Mouse (Mus musculus) stomach, embryonic 16.5 days (tissue): ENCODE results near the gene Fxyd7. TPM values are rescaled to one million over a fixed set of nuclear protein-coding genes. Genes with fewer than 3 reads are reported as not detected.

ENCODE experiments used
- ATAC-seq: fragments of 200-750 bp; cut with Nextera tagmentation; 2 replicates; pipeline ENCODE4 v1.8.0; 2017; ENCODE audit warnings: moderate number of reproducible peaks, moderate TSS enrichment; ENCODE audit not compliant: insufficient read depth, low FRiP score
- H3K27ac ChIP-seq: fragments of 300-500 bp; sonication (generic); 2 replicates; pipeline ENCODE4 v1.5.1; 2014; ENCODE audit warnings: low read length
- H3K27me3 ChIP-seq: fragments of 300-500 bp; sonication (generic); 2 replicates; pipeline ENCODE4 v1.6.1; 2014; ENCODE audit warnings: low read length, control low read depth, mixed read lengths; ENCODE audit not compliant: control insufficient read depth, insufficient read depth
- H3K36me3 ChIP-seq: fragments of 300-500 bp; sonication (generic); 2 replicates; pipeline ENCODE4 v1.6.1; 2014; ENCODE audit warnings: low read length; ENCODE audit not compliant: control insufficient read depth, insufficient read depth
- H3K4me1 ChIP-seq: fragments of 300-500 bp; sonication (generic); 2 replicates; pipeline ENCODE4 v1.6.1; 2014; ENCODE audit warnings: low read length, control low read depth, mixed read lengths; ENCODE audit not compliant: control insufficient read depth, insufficient read depth
- H3K4me2 ChIP-seq: fragments of 300-500 bp; sonication (generic); 2 replicates; pipeline ENCODE4 v1.6.1; 2014; ENCODE audit warnings: low read depth, low read length, mixed read lengths
- H3K4me3 ChIP-seq: fragments of 300-500 bp; sonication (generic); replicated peaks from 2 replicates; pipeline ENCODE4 v1.5.1; 2014; ENCODE audit warnings: mild to moderate bottlenecking, low read length
- H3K9ac ChIP-seq: fragments of 300-500 bp; sonication (generic); 2 replicates; pipeline ENCODE4 v1.6.1; 2014; ENCODE audit warnings: low read length
- H3K9me3 ChIP-seq: fragments of 300-500 bp; sonication (generic); replicated peaks from 2 replicates; pipeline ENCODE4 v1.6.1; 2016; ENCODE audit warnings: low read length, control low read depth; ENCODE audit not compliant: control insufficient read depth
- WGBS: fragments of 180-500 bp; shearing (Covaris S2); extraction: QIAGEN DNeasy Blood & Tissue Kit; methylation state at CpG from one replicate; pipeline ENCODE4 v1.1.7; 2014; 5-methylcytosine and 5-hydroxymethylcytosine counted together
- polyA plus RNA-seq: library from polyadenylated mRNA; unstranded; fragments of >200 nt; fragmentation: Nextera tagmentation; extraction: Ambion mirVana; gene quantifications from 2 replicates; pipeline ENCODE4 v1.2.1, GENCODE M21; 2015

Fxyd7 gene
- polyA plus RNA-seq, 1 experiment from 2014 or later, result 25.8 TPM

DNA sequence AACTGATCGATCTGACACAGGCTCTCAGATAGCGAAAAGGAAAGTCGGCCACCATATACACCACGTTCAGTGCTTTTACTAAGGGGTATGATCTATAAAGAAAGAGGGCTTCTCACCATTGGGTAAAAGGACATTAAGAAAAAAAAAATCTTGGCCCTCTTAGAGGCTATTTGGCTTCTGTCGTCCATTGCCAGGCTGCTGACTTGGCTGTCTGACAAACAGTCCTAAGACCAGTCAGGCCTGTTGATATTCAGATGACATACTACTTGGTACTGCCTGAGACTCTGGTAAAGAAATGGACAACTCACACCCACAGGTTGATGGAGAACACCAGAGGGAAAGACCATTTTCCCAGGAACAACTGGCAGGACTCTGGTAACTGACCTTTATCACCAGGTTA lies 38.3 kb downstream of the Fxyd7 start:
- Histone ChIP-seq H3K27me3 (no peaks in the 10 kb centered on the region), H3K9me3 (no peaks in the 10 kb centered on the region), H3K4me2 (no peak overlapping the region), H3K36me3 (no peaks in the 10 kb centered on the region), H3K9ac (no peak overlapping the region), H3K4me1 (0 out of 2 replicates have a peak, but pooled peaks cover 5% of the 10 kb centered on the region), H3K27ac (no peak overlapping the region), H3K4me3 (no peak overlapping the region)
- 71% methylated on average over 5 of the region's 5 CpGs for WGBS
- no peak for ATAC-seq

DNA sequence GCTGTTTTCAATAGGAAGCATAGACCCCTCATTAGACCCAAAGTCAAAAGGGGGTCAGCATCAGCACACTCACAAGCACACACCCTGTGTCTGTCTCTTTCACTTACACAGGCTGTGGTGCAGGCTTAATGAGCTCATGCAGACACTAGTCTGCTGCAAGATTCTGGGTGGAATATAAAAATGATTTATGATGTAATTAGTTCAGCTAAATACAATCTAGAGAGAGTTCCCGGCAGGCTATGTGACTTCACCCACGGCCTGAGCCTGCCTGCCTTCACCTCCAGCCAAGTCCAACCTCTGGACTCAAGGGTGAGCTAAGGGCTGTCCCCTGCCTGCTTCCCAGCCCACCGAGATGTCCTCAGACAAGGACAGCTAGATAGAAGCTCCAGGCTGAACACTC lies 42.4 kb downstream of the Fxyd7 start:
- Histone ChIP-seq H3K27ac (no peak overlapping the region), H3K9me3 (no peaks in the 10 kb centered on the region), H3K9ac (no peak overlapping the region), H3K4me3 (no peak overlapping the region), H3K27me3 (no peaks in the 10 kb centered on the region), H3K4me2 (no peak overlapping the region), H3K36me3 (no peaks in the 10 kb centered on the region), H3K4me1 (no peaks in the 10 kb centered on the region)
- WGBS, result 28% methylated on average over 3 of the region's 3 CpGs
- peak; percentile 34; the same call in 1 of the 2 replicates for ATAC-seq

DNA sequence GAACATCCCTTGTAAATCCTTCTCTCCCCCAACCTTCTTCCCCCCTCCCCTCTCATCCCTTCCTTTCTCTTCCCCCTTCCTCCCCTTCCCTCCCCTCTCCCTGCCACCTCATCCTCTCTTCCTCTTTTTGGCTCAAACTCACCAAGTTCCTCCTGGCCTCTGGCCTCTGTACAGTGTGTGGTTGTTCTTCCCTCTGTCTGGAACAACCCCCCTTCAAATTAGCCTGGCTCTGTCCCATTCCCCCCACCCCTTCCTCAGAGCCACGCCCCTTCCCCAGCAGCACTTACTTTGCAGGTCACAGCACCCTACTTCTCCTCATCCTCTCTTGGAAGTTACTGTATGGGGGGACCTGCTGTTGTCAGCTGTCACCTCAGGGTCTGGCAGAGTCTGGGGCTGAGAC lies 43.1 kb downstream of the Fxyd7 start:
- no peaks in the 10 kb centered on the region for H3K27me3 ChIP-seq
- 48% methylated on average over 1 of the region's 1 CpGs for WGBS
- H3K4me3 ChIP-seq, result no peak overlapping the region
- ATAC-seq, result peak; percentile 44; the same call in 1 of the 2 replicates
- H3K9me3 ChIP-seq, result no peaks in the 10 kb centered on the region
- H3K9ac ChIP-seq, result no peak overlapping the region
- no peaks in the 10 kb centered on the region for H3K4me1 ChIP-seq
- no peak overlapping the region for H3K27ac ChIP-seq
- H3K36me3 ChIP-seq, result no peaks in the 10 kb centered on the region
- no peak overlapping the region for H3K4me2 ChIP-seq

DNA sequence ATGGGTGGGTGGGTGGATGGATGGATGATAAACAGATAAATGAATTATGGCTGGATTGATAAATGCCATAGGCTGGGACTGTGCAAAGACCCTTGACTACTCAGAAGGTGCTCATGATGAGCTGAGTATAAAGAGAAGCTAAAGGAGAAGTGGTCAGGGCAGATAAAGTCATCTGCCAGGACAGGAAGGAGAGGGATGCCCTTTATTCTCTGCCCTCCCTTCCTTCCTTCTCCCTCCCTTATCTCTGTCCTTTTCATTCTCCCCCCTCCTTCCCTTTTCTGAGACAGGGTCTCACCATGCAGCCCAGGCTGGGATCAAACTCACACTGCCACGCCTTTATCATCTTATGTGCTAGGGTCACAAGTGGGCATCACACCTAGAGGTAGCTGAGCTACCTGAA lies 43.5 kb downstream of the Fxyd7 start:
- H3K9ac ChIP-seq, result no peak overlapping the region
- no peaks in the 10 kb centered on the region for H3K36me3 ChIP-seq
- WGBS, result 76% methylated on average over 1 of the region's 1 CpGs
- H3K4me3 ChIP-seq, result no peak overlapping the region
- H3K27ac ChIP-seq, result no peak overlapping the region
- H3K27me3 ChIP-seq, result no peaks in the 10 kb centered on the region
- H3K9me3 ChIP-seq, result no peaks in the 10 kb centered on the region
- ATAC-seq, result no peak
- no peak overlapping the region for H3K4me2 ChIP-seq
- H3K4me1 ChIP-seq, result no peaks in the 10 kb centered on the region

DNA sequence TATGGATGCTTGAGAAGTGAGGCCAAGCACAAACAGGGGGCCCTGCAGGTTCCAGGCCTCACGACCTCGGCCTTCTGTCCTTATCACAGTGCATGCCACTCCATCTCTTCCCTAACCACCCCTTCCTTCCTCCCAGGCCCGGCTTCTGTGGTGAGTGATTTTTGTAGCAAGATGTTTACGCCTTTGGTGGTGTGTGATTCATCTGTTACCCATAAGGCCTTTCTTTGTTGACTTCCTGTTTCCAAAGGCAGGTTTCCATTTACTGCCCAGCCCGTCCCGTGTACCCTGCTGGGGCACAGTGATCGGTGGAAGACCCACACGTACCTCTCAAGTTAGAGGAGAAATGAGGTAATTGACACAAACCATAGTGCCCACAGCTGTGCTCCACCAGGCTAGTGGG lies 48.6 kb downstream of the Fxyd7 start:
- Histone ChIP-seq H3K4me3 (no peak overlapping the region), H3K4me2 (no peak overlapping the region), H3K4me1 (peaks cover 10% of the 10 kb centered on the region), H3K27ac (no peak overlapping the region), H3K27me3 (no peaks in the 10 kb centered on the region), H3K9ac (no peak overlapping the region), H3K36me3 (no peaks in the 10 kb centered on the region), H3K9me3 (no peaks in the 10 kb centered on the region)
- 66% methylated on average over 8 of the region's 8 CpGs for WGBS
- ATAC-seq, result peak; percentile 52

DNA sequence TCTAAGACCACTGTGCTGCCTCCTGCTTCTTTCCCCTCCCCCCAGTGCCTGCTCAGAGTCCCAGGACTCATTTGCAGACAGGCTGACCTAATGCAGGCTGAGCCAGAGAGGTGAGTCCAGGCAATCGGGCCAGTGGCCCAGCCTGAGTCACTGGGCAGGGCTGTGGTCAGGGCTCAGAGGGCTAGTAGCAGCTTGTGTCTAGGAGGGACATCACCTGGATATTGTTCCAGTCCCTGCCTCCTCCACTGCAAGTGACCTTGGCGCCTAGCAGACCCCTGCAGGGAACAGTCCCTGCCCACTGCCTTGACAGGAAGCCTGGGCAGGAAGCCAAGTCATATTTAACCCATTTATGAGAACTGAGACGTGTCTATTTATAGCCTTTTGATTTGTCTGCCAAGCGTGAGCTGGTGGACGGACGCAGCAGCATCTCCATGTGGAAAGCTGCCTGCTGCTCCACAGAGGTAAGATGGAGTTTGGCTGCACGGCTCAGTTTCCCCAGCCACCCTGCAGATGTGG lies 50.7 kb downstream of the Fxyd7 start:
- no peaks in the 10 kb centered on the region; the same call in 1 of the 2 replicates for H3K9me3 ChIP-seq
- peak; percentile 82 for ATAC-seq
- H3K36me3 ChIP-seq, result no peaks in the 10 kb centered on the region
- no peaks in the 10 kb centered on the region for H3K27me3 ChIP-seq
- WGBS, result 10% methylated on average over 7 of the region's 7 CpGs
- H3K4me2 ChIP-seq, result peak overlapping the region; percentile 6; the same call in 1 of the 2 replicates
- H3K4me1 ChIP-seq, result peaks cover 10% of the 10 kb centered on the region
- H3K9ac ChIP-seq, result peak overlapping the region; percentile 16
- peak overlapping the region; percentile 22 for H3K27ac ChIP-seq
- no peak overlapping the region for H3K4me3 ChIP-seq

DNA sequence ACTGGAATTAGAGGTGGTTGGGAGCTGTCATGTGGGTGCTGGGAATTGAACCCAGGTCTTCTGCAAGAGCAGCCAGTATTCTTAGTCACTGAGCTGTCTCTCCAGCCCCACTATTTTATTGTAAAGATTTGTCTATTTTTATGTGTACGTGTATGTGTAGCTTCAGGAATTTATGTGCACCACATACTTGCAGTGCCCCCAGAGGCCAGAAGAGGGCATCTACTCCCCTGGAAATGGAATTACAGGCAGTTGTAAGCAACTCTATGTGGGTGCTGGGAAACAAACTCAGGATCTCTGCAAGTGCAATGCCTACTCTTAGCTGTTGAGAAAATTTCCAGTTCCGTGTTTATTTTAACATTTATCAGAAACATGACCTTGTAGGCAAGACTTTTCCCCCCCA lies 54.8 kb downstream of the Fxyd7 start:
- no peak overlapping the region for H3K4me3 ChIP-seq
- H3K4me2 ChIP-seq, result no peak overlapping the region
- H3K27ac ChIP-seq, result no peak overlapping the region
- no peaks in the 10 kb centered on the region; the same call in 1 of the 2 replicates for H3K9me3 ChIP-seq
- no peaks in the 10 kb centered on the region for H3K36me3 ChIP-seq
- H3K4me1 ChIP-seq, result peaks cover 10% of the 10 kb centered on the region
- ATAC-seq, result no peak
- no peak overlapping the region for H3K9ac ChIP-seq
- WGBS, result 85% methylated on average over 2 of the region's 2 CpGs
- H3K27me3 ChIP-seq, result no peaks in the 10 kb centered on the region

DNA sequence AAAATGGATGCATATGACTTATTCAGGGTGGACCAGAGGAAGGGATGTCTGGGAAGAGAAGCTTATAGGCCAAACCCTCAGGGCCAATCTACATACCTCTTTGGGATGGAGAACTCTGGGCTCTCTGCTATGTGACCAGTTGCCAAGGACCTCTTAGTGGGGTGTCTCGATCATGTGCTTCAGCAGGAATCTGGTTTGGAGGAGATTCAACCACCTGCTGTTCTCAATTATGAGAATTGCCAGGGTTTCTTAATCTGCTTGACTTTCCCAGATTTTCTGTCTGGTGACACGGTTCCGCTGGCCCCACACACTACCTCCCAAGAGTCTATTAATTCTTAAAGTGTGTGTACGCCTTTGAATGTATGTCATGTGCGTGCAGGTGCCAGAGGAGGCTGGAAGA lies 57.3 kb downstream of the Fxyd7 start:
- WGBS, result 84% methylated on average over 5 of the region's 5 CpGs

More for the DNA sequence above, 57.3 kb downstream of the Fxyd7 start:
- Histone ChIP-seq H3K4me1 (no peaks in the 10 kb centered on the region), H3K27ac (no peak overlapping the region), H3K9ac (no peak overlapping the region), H3K36me3 (no peaks in the 10 kb centered on the region), H3K4me3 (no peak overlapping the region), H3K27me3 (no peaks in the 10 kb centered on the region), H3K9me3 (no peaks in the 10 kb centered on the region; the same call in 1 of the 2 replicates), H3K4me2 (no peak overlapping the region)
- ATAC-seq, result no peak
